Mouse (Mus musculus): ENCODE measurements around the gene Gli1.

GRCm38 (mm10) chr10:127330212-127330611, 11.6 kb downstream of the Gli1 start:
- TF ChIP-seq POLR2A (IDR thresholded peaks at IDR 0.05; ENCODE audit: control insufficient read depth, low read depth, low read length), result no peak
- no peak for TF ChIP-seq CTCF (IDR thresholded peaks at IDR 0.05; ENCODE audit: control insufficient read depth, insufficient read depth, insufficient replicate concordance, low read depth, low read length)

Measured in testis, adult 2 months (tissue).